Mouse (Mus musculus) ES-E14 (cell line): ENCODE results near the gene Olfr875.
"Not testable (repeated sequence)": the region's sequence is repeated elsewhere in the genome, so short reads cannot be mapped to it uniquely, and the experiment has no call there.

ENCODE experiments used
- CHD2 ChIP-seq: IDR thresholded peaks from 2 replicates; pipeline ENCODE4 v1.6.1; 2014; ENCODE audit warnings: mild to moderate bottlenecking, low read depth, low read length, inconsistent platforms
- ZNF384 ChIP-seq: IDR thresholded peaks from 2 replicates; pipeline ENCODE4 v1.6.1; 2012; ENCODE audit warnings: low read depth, low read length, inconsistent platforms

DNA sequence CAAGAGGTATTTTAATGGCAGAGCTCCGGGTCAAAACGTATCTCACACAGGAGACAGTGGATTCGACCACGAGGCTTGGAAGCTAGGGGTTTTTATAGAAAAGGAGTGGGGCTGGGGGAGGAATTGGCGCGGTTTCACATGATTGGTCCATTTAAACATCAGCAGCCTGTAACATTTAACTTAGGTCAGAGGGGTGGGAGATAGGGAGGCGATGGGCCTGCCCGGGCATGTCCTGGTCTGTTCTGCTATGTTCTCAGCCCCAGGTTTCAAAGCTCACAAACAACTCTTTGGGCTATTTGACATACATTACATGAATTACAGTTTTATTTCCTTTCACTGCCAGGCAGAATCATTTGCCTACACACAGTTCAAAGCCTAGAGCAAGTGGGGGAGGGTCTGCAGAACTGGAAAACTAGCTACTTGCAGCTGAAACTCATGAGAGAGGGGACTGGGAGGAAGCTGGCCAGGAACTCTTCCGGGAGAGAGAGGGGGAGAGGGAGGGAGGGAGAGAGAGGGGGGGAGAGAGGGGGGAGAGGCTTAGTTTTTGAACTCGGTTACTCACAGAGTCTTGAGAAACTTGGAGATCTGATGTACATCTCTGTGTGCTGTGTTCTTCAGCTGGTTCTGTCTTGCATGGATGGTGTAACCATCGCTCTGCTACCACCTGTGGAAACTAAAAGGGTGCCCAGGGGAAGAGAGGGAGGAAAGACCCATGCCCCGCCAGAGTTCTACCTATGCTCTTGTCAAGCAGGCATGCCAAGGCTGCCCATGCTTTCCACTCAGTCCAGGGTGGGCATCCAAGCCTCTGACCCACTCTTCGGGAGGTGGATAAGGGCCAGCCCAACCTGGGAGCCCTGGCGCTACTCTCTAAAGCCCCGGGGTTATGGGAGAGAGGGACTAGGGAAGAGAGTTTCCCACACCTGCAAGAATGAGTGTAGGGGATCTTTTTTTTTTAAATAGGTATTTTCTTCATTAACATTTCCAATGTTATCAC lies 12.0 kb downstream of the Olfr875 start:
- not testable (repeated sequence) for TF ChIP-seq ZNF384, CHD2
